Mouse (Mus musculus): ENCODE results near the gene Pcnx. TPM values are rescaled to one million over a fixed set of nuclear protein-coding genes. Genes with fewer than 3 reads are reported as not detected.

Gene Pcnx
- total and polyA plus RNA-seq, 2 experiments from 2014 or later: 8.2 to 46.6 TPM

DNA sequence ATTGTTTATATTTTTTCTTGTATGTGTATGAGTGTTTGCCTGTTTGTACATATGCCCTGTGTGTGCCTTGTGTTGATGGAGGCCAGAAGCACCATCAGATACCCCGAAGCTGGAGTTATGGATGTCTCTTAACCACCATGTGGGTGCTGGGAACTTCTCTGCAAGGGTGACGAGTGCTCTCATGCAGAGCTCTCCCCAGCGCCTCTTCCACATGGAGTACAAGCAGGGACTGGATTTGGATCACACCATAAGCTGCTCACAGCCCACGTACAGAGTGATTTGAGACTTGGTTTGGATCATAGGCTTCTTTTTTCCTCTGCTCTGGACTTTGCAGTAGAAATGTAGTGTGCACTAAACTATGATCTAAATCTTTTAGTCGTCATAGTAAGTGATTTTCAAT lies 34.5 kb downstream of the Pcnx start:
- Histone ChIP-seq H3K27me3 (ENCODE audit: insufficient read depth, low read length) (no peaks in the 10 kb centered on the region), H3K9ac (replicated peaks; ENCODE audit: low read length, poor library complexity, severe bottlenecking) (no peak overlapping the region), H3K9me3 (ENCODE audit: low read length) (no peaks in the 10 kb centered on the region), H3K36me3 (ENCODE audit: insufficient read depth, low read length) (peaks cover 4% of the 10 kb centered on the region; the same call in 1 of the 2 replicates), H3K27ac (ENCODE audit: low read depth, low read length) (no peak overlapping the region), H3K4me2 (ENCODE audit: low read depth, low read length, poor library complexity, severe bottlenecking) (no peak overlapping the region), H3K4me3 (ENCODE audit: low read depth, low read length) (no peak overlapping the region), H3K4me1 (ENCODE audit: insufficient read depth, low read length) (no peaks in the 10 kb centered on the region)
- 94% methylated on average over 5 of the region's 5 CpGs for WGBS
- DNase-seq (ENCODE audit: low spot score) (no peak), ATAC-seq (ENCODE audit: low FRiP score) (no peak)
- TF ChIP-seq CTCF (IDR thresholded peaks at IDR 0.05): no peak

DNA sequence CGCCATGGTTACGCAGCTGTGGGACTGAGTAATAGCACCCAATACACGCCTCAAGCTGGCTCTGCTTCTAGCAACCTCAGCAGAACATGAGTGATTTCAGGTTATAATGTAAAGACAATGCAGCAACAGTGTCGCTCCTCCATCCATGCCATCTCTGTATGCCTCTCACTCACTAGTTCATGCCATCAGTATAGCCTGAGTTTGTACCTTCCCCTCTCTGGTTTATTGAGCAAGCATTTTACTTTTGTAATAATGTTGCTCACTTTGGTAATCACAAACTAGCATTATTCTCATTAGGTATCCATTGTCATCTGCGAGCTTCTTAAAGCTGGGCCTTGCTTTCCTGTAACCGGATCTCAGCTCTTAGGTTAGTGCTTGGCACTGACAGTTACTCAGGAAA lies 36.2 kb downstream of the Pcnx start:
- TF ChIP-seq CTCF (IDR thresholded peaks at IDR 0.05): no peak
- Histone ChIP-seq H3K9ac (replicated peaks; ENCODE audit: low read length, poor library complexity, severe bottlenecking) (no peak overlapping the region), H3K4me1 (ENCODE audit: insufficient read depth, low read length) (no peaks in the 10 kb centered on the region), H3K27ac (ENCODE audit: low read depth, low read length) (no peak overlapping the region), H3K4me2 (ENCODE audit: low read depth, low read length, poor library complexity, severe bottlenecking) (no peak overlapping the region), H3K27me3 (ENCODE audit: insufficient read depth, low read length) (no peaks in the 10 kb centered on the region), H3K4me3 (ENCODE audit: low read depth, low read length) (no peak overlapping the region), H3K36me3 (ENCODE audit: insufficient read depth, low read length) (peaks cover 4% of the 10 kb centered on the region; the same call in 1 of the 2 replicates), H3K9me3 (ENCODE audit: low read length) (no peaks in the 10 kb centered on the region)
- DNase-seq (ENCODE audit: low spot score) (no peak), ATAC-seq (ENCODE audit: low FRiP score) (no peak)
- 90% methylated on average over 6 of the region's 6 CpGs for WGBS

DNA sequence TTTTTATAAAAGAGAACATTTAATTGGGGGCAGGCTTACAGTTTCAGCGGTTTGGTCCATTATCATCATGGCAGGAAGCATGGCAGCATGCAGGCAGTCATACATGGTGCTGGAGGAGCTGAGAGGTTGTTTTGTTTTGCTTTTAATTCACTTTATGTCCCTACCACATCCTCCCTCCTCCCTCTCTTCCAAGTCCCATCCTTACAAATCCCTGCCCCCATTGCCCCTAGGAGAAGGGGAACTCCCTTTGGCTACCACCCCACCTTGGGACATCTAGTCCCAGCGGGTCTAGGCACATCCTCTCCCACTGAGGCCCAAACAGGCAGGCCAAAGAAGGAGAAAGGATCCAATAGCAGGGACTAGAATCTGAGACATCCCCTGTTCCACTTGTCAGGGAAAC lies 44.6 kb downstream of the Pcnx start:
- Histone ChIP-seq H3K4me1 (ENCODE audit: insufficient read depth, low read length) (no peaks in the 10 kb centered on the region), H3K27ac (ENCODE audit: low read depth, low read length) (no peak overlapping the region), H3K4me2 (ENCODE audit: low read depth, low read length, poor library complexity, severe bottlenecking) (no peak overlapping the region), H3K27me3 (ENCODE audit: insufficient read depth, low read length) (no peaks in the 10 kb centered on the region), H3K36me3 (ENCODE audit: insufficient read depth, low read length) (peaks cover 4% of the 10 kb centered on the region; the same call in 1 of the 2 replicates), H3K4me3 (ENCODE audit: low read depth, low read length) (no peak overlapping the region), H3K9ac (replicated peaks; ENCODE audit: low read length, poor library complexity, severe bottlenecking) (no peak overlapping the region), H3K9me3 (ENCODE audit: low read length) (no peaks in the 10 kb centered on the region)
- DNase-seq (ENCODE audit: low spot score): no peak
- WGBS: 100% methylated on average over 2 of the region's 2 CpGs
- no peak for TF ChIP-seq CTCF (IDR thresholded peaks at IDR 0.05)
- ATAC-seq (ENCODE audit: low FRiP score): no peak

DNA sequence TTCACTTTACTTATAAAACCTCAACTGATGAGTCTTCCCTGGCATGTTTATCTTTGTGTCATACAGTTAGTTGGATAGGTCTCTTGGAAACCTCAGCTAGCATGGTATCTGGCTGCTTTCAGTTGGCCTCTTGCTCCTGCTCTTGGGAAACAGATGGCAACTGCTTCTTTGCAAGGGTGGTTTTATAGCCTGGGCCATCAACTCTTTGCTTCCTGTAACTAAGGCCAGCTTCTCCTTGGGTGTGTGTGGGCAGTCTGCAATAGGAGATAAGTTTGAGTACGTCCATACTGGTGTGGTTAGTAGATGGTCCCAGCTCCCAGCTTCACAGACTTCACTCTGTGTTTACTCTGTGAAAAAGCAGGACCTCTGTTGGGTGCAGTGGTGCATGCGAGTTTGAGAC lies 46.0 kb downstream of the Pcnx start:
- Histone ChIP-seq H3K4me2 (ENCODE audit: low read depth, low read length, poor library complexity, severe bottlenecking) (no peak overlapping the region), H3K4me3 (ENCODE audit: low read depth, low read length) (no peak overlapping the region), H3K27me3 (ENCODE audit: insufficient read depth, low read length) (no peaks in the 10 kb centered on the region), H3K9ac (replicated peaks; ENCODE audit: low read length, poor library complexity, severe bottlenecking) (no peak overlapping the region), H3K27ac (ENCODE audit: low read depth, low read length) (no peak overlapping the region), H3K4me1 (ENCODE audit: insufficient read depth, low read length) (no peaks in the 10 kb centered on the region), H3K9me3 (ENCODE audit: low read length) (no peaks in the 10 kb centered on the region), H3K36me3 (ENCODE audit: insufficient read depth, low read length) (peaks cover 4% of the 10 kb centered on the region; the same call in 1 of the 2 replicates)
- no peak for TF ChIP-seq CTCF (IDR thresholded peaks at IDR 0.05)
- 97% methylated on average over 2 of the region's 2 CpGs for WGBS
- ATAC-seq (ENCODE audit: low FRiP score) (no peak), DNase-seq (ENCODE audit: low spot score) (no peak)

DNA sequence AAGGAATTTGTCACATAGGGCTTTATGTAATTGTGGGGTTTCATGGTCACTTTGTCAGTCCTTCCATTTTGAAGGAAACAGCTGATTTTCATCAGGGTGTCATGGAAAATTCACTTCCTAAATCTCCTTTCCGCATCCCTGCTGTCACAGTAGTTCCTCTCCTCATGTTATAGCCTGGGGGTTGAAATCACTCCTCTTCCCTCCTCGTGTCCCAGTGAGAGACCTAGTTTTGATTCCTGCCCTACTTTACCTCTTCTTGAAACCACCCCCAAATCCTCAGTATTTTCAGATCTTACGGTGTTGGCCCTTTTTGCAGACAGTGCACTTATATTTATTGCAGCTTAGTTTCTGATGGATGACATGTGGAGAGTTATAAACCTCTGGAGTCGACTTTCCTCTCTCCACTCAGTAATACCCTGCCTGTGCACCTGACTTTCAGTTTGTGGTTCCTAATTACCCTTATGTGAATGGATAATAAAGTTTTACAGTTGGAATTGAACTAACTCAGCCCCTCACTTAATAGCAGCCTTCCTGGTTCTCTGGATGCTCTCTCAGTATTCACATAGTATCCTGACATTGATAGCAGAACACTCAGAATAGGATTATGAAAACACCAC lies 48.0 kb downstream of the Pcnx start:
- no peak for TF ChIP-seq CTCF (IDR thresholded peaks at IDR 0.05)
- no peak for ATAC-seq (ENCODE audit: low FRiP score)

DNA sequence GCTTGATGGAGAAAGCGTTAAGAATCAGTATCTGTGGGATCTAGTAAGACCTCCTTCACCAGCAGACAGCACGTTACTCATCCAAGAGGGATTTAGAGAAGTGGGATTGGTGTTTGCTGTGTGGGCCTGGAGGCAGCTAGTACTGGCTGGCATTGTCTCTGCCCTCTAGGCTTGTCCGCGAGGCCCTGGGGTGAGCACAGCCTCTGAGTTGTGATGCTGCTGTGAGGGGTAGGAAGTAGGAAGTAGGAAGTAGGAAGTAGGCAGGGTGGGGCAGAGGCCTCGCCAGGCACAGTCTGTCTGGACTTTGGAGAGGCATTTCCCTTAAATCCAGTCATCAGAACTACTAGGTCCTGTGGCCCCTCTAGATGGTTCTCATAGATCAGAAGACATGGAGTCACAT lies 50.6 kb downstream of the Pcnx start:
- Histone ChIP-seq H3K27me3 (ENCODE audit: insufficient read depth, low read length) (no peaks in the 10 kb centered on the region), H3K36me3 (ENCODE audit: insufficient read depth, low read length) (peaks cover 4% of the 10 kb centered on the region; the same call in 1 of the 2 replicates), H3K27ac (ENCODE audit: low read depth, low read length) (no peak overlapping the region), H3K4me2 (ENCODE audit: low read depth, low read length, poor library complexity, severe bottlenecking) (no peak overlapping the region), H3K9me3 (ENCODE audit: low read length) (no peaks in the 10 kb centered on the region), H3K4me3 (ENCODE audit: low read depth, low read length) (no peak overlapping the region), H3K9ac (replicated peaks; ENCODE audit: low read length, poor library complexity, severe bottlenecking) (no peak overlapping the region), H3K4me1 (ENCODE audit: insufficient read depth, low read length) (no peaks in the 10 kb centered on the region)
- DNase-seq (ENCODE audit: low spot score) (no peak), ATAC-seq (ENCODE audit: low FRiP score) (no peak)
- no peak for TF ChIP-seq CTCF (IDR thresholded peaks at IDR 0.05)
- 76% methylated on average over 5 of the region's 5 CpGs for WGBS

More for the DNA sequence above, 48.0 kb downstream of the Pcnx start:
- H3K9ac ChIP-seq (replicated peaks; ENCODE audit: low read length, poor library complexity, severe bottlenecking): no peak overlapping the region
- DNase-seq (ENCODE audit: low spot score): no peak
- H3K27me3 ChIP-seq (ENCODE audit: insufficient read depth, low read length): no peaks in the 10 kb centered on the region
- WGBS: 44% methylated on average over 4 of the region's 4 CpGs
- no peak overlapping the region for H3K4me3 ChIP-seq (ENCODE audit: low read depth, low read length)
- peaks cover 4% of the 10 kb centered on the region; the same call in 1 of the 2 replicates for H3K36me3 ChIP-seq (ENCODE audit: insufficient read depth, low read length)
- H3K9me3 ChIP-seq (ENCODE audit: low read length): no peaks in the 10 kb centered on the region
- H3K4me1 ChIP-seq (ENCODE audit: insufficient read depth, low read length): no peaks in the 10 kb centered on the region
- H3K4me2 ChIP-seq (ENCODE audit: low read depth, low read length, poor library complexity, severe bottlenecking): no peak overlapping the region
- H3K27ac ChIP-seq (ENCODE audit: low read depth, low read length): no peak overlapping the region
